Mouse (Mus musculus) lung, embryonic 14.5 days (tissue): Measurements from ENCODE around the gene Gm20696. TPM values are rescaled to one million over a fixed set of nuclear protein-coding genes. Genes with fewer than 3 reads are reported as not detected.
A peak's percentile ranks its signal among the peaks of the same experiment; 100 is the strongest.

Experiments used
- ATAC-seq: fragments of 200-750 bp; cut with Nextera tagmentation; 2 replicates; pipeline ENCODE4 v1.8.0; 2017; ENCODE audit warnings: mild to moderate bottlenecking, moderate TSS enrichment, moderate library complexity; ENCODE audit not compliant: insufficient read depth
- DNase-seq: peaks from one replicate; pipeline ENCODE4 v3.0.0-alpha.2; 2015
- H3K27ac ChIP-seq: fragments of 300-500 bp; sonication (generic); 2 replicates; pipeline ENCODE4 v1.5.1; 2014; ENCODE audit warnings: low read depth, mild to moderate bottlenecking, moderate library complexity
- H3K27me3 ChIP-seq: fragments of 300-500 bp; sonication (generic); 2 replicates; pipeline ENCODE4 v1.6.1; 2014; ENCODE audit warnings: low read length, control low read depth; ENCODE audit not compliant: insufficient read depth
- H3K36me3 ChIP-seq: fragments of 300-500 bp; sonication (generic); 2 replicates; pipeline ENCODE4 v1.6.1; 2014; ENCODE audit warnings: control low read depth; ENCODE audit not compliant: insufficient read depth
- H3K4me1 ChIP-seq: fragments of 300-500 bp; sonication (generic); 2 replicates; pipeline ENCODE4 v1.6.1; 2014; ENCODE audit warnings: antibody characterized with exemption, control low read depth; ENCODE audit not compliant: insufficient read depth
- H3K4me2 ChIP-seq: fragments of 300-500 bp; sonication (generic); 2 replicates; pipeline ENCODE4 v1.6.1; 2014; ENCODE audit warnings: mild to moderate bottlenecking
- H3K4me3 ChIP-seq: fragments of 300-500 bp; sonication (generic); 2 replicates; pipeline ENCODE4 v1.5.1; 2014; ENCODE audit warnings: low read depth, low read length
- H3K9ac ChIP-seq: fragments of 300-500 bp; sonication (generic); 2 replicates; pipeline ENCODE4 v1.6.1; 2014
- H3K9me3 ChIP-seq: fragments of 300-500 bp; sonication (generic); 2 replicates; pipeline ENCODE4 v1.6.1; 2016; ENCODE audit warnings: low read depth, low read length, control low read depth
- CTCF ChIP-seq: IDR thresholded peaks from 2 replicates; pipeline ENCODE4 v1.5.1; 2016; ENCODE audit warnings: antibody characterized with exemption, low read depth
- WGBS: fragments of 180-500 bp; shearing (Covaris S2); extraction: QIAGEN DNeasy Blood & Tissue Kit; methylation state at CpG from one replicate; pipeline ENCODE4 v1.1.7; 2014; 5-methylcytosine and 5-hydroxymethylcytosine counted together
- polyA plus RNA-seq: library from polyadenylated mRNA; unstranded; fragments of >200 nt; fragmentation: Nextera tagmentation; extraction: Ambion mirVana; gene quantifications from 2 replicates; pipeline ENCODE4 v1.2.1, GENCODE M21; 2014

Gene Gm20696
- polyA plus RNA-seq, 1 experiment from 2014 or later: 7.3 TPM

GRCm38 (mm10) chr6:99441100-99441499 lies 225.5 kb downstream of the Gm20696 start:
- no peak for DNase-seq
- H3K9ac ChIP-seq: no peak overlapping the region
- TF ChIP-seq CTCF: no peak
- no peaks in the 10 kb centered on the region for H3K27me3 ChIP-seq
- no peaks in the 10 kb centered on the region for H3K9me3 ChIP-seq
- 65% methylated on average over 7 of the region's 7 CpGs for WGBS
- no peak overlapping the region for H3K27ac ChIP-seq
- H3K36me3 ChIP-seq: no peaks in the 10 kb centered on the region
- H3K4me1 ChIP-seq: peaks cover 9% of the 10 kb centered on the region; the same call in 1 of the 2 replicates
- no peak overlapping the region for H3K4me2 ChIP-seq
- H3K4me3 ChIP-seq: no peak overlapping the region
- ATAC-seq: no peak

- Histone ChIP-seq H3K9me3 (no peaks in the 10 kb centered on the region), H3K27me3 (no peaks in the 10 kb centered on the region), H3K4me1 (peaks cover 9% of the 10 kb centered on the region; the same call in 1 of the 2 replicates), H3K9ac (no peak overlapping the region), H3K36me3 (no peaks in the 10 kb centered on the region), H3K4me2 (no peak overlapping the region), H3K27ac (peak overlapping the region; percentile 8; the same call in 1 of the 2 replicates), H3K4me3 (no peak overlapping the region)
- WGBS: 87% methylated on average over 2 of the region's 2 CpGs
- no peak for DNase-seq
- no peak for ATAC-seq
- TF ChIP-seq CTCF: no peak
Measured at GRCm38 (mm10) chr6:99440606-99441005, 226.0 kb downstream of the Gm20696 start.

GRCm38 (mm10) chr6:99439878-99440361 lies 226.7 kb downstream of the Gm20696 start:
- Histone ChIP-seq H3K9me3 (no peaks in the 10 kb centered on the region), H3K36me3 (no peaks in the 10 kb centered on the region), H3K9ac (no peak overlapping the region), H3K27ac (peak overlapping the region; percentile 61; the same call in 1 of the 2 replicates), H3K4me2 (peak overlapping the region; percentile 12; the same call in 1 of the 2 replicates), H3K4me1 (peaks cover 9% of the 10 kb centered on the region; the same call in 1 of the 2 replicates), H3K4me3 (no peak overlapping the region), H3K27me3 (no peaks in the 10 kb centered on the region)
- ATAC-seq (peak; percentile 41; the same call in 1 of the 2 replicates), DNase-seq (peak; percentile 42)
- no peak for TF ChIP-seq CTCF
- WGBS: 18% methylated on average over 9 of the region's 9 CpGs

GRCm38 (mm10) chr6:99439214-99439877 lies 227.3 kb downstream of the Gm20696 start:
- ATAC-seq: no peak
- no peaks in the 10 kb centered on the region for H3K27me3 ChIP-seq
- H3K4me2 ChIP-seq: peak overlapping the region; percentile 12; the same call in 1 of the 2 replicates
- H3K4me1 ChIP-seq: peaks cover 9% of the 10 kb centered on the region; the same call in 1 of the 2 replicates
- H3K9me3 ChIP-seq: no peaks in the 10 kb centered on the region
- no peaks in the 10 kb centered on the region for H3K36me3 ChIP-seq
- TF ChIP-seq CTCF: no peak
- no peak overlapping the region for H3K4me3 ChIP-seq
- DNase-seq: no peak
- peak overlapping the region; percentile 61; the same call in 1 of the 2 replicates for H3K27ac ChIP-seq
- 43% methylated on average over 9 of the region's 9 CpGs for WGBS
- H3K9ac ChIP-seq: no peak overlapping the region

GRCm38 (mm10) chr6:99436371-99436770 lies 230.2 kb downstream of the Gm20696 start:
- 86% methylated on average over 6 of the region's 6 CpGs for WGBS
- no peaks in the 10 kb centered on the region for H3K9me3 ChIP-seq
- H3K4me3 ChIP-seq: no peak overlapping the region
- ATAC-seq: no peak
- no peak overlapping the region for H3K4me2 ChIP-seq
- no peaks in the 10 kb centered on the region for H3K27me3 ChIP-seq
- no peaks in the 10 kb centered on the region for H3K36me3 ChIP-seq
- no peak for TF ChIP-seq CTCF
- no peak for DNase-seq
- no peak overlapping the region for H3K27ac ChIP-seq
- peaks cover 9% of the 10 kb centered on the region; the same call in 1 of the 2 replicates for H3K4me1 ChIP-seq
- H3K9ac ChIP-seq: no peak overlapping the region

- WGBS: 90% methylated on average over 10 of the region's 10 CpGs
- Histone ChIP-seq H3K27ac (no peak overlapping the region), H3K9ac (no peak overlapping the region), H3K4me2 (no peak overlapping the region), H3K36me3 (no peaks in the 10 kb centered on the region), H3K9me3 (no peaks in the 10 kb centered on the region), H3K4me3 (no peak overlapping the region), H3K27me3 (no peaks in the 10 kb centered on the region), H3K4me1 (peaks cover 4% of the 10 kb centered on the region; the same call in 1 of the 2 replicates)
- DNase-seq (no peak), ATAC-seq (no peak)
- TF ChIP-seq CTCF: no peak
Measured at GRCm38 (mm10) chr6:99435140-99435539, 231.5 kb downstream of the Gm20696 start.

- WGBS: 86% methylated on average over 9 of the region's 9 CpGs
- H3K4me2 ChIP-seq: no peak overlapping the region
- no peak for ATAC-seq
- no peak for DNase-seq
- TF ChIP-seq CTCF: no peak
- H3K27ac ChIP-seq: no peak overlapping the region
- no peaks in the 10 kb centered on the region for H3K36me3 ChIP-seq
- no peak overlapping the region for H3K9ac ChIP-seq
- H3K9me3 ChIP-seq: no peaks in the 10 kb centered on the region
- no peaks in the 10 kb centered on the region for H3K4me1 ChIP-seq
- H3K27me3 ChIP-seq: no peaks in the 10 kb centered on the region
- no peak overlapping the region for H3K4me3 ChIP-seq
Measured at GRCm38 (mm10) chr6:99433006-99433405, 233.6 kb downstream of the Gm20696 start.
